Mouse (Mus musculus) erythroid progenitor cell, adult 5-6 weeks (primary cell): Measurements from ENCODE around the gene Gm7075. TPM values are rescaled to one million over a fixed set of nuclear protein-coding genes. Genes with fewer than 3 reads are reported as not detected.

ENCODE experiments used
- ATAC-seq: replicated peaks from 2 replicates; pipeline ENCODE4 v1.8.0; 2016; ENCODE audit warnings: moderate number of reproducible peaks, mild to moderate bottlenecking, moderate TSS enrichment, inconsistent platforms; ENCODE audit not compliant: poor library complexity, low FRiP score, severe bottlenecking
- total RNA-seq, 2 experiments: library from RNA; stranded (forward) in 1 of 2; stranded (reverse) in 1 of 2; fragments of 150-400 nt in 1 of 2; fragments of 186-747, 209-891 nt in 1 of 2; gene quantifications; 2 replicates each; pipeline versions ENCODE4 v1.2.3 to v1.2.4; 2015 to 2017; ENCODE audit warnings: low replicate concordance in 2 of 2

Gm7075 gene
- 14.3 TPM in 1 of 2 replicates, not detected in the other for total RNA-seq (2015; ENCODE audit: low replicate concordance)
- total RNA-seq (2017; ENCODE audit: low replicate concordance), result 5.5 TPM in 1 of 2 replicates, not detected in the other

DNA sequence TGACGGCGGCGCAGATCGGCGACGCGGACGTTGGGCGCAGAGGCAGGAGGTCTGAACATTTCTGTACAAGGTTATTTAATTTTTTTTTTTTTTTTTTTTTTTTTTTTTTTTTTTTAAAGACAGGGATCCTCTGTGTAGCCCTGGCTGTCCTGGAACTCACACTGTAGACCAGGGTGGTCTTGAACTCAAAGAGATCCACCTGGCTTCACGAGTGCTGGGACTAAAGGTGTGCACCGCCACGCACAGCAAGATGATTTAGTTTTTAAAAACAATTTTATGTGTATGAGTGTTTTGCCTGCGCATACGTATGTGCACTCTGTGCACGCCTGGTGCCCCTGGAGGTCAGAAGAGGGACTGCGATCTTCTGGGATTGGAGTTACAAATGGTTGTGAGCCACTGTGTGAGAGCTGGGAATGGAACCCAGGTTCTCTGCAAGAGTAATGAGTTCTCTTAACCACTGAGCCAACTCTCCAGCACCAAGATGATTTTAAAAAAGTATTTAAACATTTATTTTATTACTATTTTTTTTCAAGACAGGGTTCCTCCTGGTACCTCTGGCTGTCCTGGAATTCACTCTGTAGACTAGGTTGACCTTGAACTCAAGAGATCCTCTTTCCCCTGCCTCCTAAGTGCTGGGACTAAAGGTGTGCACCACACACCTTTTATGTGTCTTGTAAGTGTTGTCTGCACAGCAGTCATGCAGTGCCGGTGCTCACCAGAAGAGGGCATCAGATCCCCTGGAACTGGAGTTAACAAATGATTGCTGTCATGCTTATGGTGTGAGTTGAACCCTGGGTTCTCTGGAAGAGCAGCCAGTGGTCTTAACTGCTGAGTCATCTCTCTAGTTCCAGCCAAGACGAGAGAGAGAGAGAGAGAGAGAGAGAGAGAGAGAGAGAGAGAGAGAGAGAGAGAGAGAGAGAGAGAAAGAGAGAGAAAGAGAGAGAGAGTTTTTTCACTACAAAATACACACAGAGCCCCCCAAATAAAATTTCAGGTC lies at the start of gene Gm7075:
TSS of gene Gm7075 (minus strand) at position 51 of the 997 bp plus-strand sequence.
- ATAC-seq, result peak; percentile 64

DNA sequence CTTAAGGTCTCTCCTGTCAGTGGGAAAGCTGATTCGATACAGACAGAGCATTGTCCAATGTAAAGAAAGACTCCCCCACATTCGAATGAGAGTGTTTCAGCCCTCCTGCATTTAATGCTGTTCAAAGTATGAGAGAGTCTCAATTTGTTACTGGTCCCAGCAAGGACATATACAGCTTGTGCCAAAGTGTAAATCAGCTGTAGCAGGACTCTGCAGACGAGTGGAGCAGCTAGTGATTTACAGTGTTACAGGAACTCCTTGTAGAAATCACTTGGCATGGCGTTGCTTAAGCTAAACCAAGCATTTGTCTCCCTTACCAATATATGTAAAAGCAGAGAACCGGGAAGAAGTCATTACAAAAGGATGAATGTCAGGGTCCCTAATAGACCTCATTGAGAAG lies 39.3 kb upstream of the Gm7075 start:
- ATAC-seq, result no peak

DNA sequence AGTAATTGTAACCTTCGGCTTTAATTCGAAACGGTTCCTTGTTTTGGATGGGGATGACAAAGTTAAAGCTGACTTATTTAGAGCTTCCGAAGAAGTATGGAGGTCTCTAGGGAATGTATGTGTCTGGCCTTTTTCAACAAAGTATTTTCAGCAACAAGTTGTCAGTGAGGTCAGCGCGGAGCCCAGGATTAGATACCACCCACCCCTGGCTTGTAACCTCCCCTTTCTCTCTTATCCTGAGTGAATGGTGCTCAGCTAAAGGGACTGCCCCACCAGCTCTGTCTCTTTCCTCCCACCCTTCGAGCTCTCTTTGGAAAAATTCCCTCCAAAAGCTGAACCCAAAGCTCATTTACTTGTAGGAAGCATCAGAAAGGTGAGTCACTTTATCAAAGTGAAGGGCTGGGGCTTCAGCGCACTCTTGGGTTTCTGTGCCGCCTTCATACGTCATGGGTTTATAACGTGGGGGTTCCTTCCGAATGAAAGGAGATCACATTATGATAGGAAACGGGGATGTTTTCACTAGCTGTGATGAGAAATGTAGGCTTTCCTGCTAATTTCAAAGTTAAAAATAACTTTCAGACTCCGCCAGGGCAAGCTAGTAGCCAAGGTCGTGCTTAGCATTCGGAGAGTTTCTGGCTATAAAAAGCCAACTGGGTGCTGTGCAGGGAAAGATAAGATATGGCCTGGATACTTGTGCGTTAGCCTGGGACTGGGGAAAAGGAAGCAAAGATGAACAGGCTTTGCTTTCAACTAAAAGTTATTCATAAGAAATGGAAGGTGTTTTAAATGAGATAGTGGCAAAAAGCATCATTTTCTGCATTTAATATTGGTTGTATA lies 35.9 kb upstream of the Gm7075 start:
- no peak for ATAC-seq

DNA sequence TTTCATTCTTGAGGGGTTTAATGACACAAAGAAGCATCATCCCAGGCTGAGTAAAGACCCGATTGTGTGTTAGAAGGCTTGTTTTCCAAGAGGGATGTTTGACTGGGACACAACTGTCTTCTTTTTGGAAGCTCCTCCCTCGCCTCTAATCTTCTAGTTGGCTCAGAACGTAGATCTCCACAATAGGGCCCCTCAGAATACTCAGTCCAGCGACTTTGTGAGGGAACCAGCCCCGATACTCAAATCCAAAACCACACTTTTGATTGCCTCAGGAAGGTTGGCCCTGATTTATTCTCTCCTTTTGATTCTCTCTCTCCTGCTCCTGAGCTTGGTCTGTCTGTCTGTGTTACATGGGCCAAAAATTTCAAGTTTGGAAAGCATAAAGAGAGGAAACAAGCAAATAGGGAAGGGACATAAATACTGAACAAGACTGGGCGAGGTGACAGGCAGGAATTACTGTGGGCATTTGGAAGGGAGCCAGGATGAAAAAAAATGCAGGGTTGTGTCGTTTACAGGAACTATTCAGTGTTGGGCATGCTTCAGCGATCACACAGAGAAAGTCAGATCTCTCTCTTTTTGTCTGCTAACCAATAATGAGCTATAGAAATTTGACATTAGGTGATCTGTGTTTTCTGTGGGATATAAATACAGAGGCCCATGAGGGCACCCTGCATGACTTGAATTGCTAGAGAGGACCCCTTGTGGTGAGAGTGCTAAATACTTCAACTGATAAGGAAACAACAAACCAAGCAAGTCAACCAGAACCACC lies 33.7 kb upstream of the Gm7075 start:
- no peak for ATAC-seq

DNA sequence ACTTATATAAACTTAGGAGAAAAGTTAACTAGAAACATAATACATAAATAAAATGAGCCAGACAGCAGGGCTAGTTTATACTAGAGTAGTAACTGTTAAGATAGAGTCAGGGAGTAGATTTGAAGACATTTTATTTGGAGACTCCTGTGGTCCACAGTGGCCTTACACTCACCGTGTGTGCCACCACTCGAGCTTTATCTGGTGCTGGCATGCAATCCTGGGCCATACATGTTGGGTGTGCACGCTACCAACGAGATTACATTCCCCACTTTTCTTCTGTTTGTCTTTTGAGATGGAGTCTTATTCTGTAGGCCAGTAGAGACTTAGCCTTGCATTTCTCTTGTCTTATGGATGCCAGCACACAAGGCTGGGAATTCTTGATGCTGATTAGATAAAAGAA lies 32.3 kb upstream of the Gm7075 start:
- peak; percentile 57; the same call in 1 of the 2 replicates for ATAC-seq

DNA sequence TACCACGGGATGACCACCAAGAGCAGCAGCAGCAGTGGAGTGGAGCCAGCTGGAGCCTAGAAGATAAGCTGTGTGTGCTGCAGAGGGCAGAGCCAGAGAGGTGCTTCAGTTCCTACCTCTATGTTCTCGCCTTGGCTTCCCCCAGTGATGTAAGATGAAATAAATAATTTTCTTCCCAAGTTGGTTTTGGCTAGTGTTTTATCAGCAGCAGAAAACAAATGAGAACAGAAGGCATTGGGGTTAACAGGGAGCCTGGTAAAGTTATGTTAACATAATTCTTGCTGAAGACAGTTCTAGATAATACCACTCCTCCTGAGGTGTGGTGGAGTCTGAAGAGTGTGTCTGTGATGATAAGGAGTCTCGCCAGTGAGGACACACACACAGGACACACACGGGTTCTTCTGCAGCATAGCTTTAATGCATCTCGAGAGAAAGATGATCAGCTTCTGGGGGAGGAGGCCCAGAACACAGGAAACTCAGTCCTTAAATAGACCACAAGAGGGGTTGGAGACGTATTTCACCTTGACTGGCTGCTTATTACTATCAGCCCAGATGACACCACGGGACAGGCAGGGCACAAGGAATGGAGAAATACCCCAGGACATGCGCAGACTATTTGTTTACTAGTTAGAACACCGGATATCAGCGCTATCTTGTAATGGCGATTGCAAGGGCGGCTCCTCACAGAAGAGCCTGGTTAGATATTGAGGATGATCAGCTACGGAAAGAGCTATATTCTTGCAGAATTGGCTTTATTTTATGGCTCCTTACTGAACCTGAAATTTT lies 23.2 kb upstream of the Gm7075 start:
- ATAC-seq, result peak; percentile 96

DNA sequence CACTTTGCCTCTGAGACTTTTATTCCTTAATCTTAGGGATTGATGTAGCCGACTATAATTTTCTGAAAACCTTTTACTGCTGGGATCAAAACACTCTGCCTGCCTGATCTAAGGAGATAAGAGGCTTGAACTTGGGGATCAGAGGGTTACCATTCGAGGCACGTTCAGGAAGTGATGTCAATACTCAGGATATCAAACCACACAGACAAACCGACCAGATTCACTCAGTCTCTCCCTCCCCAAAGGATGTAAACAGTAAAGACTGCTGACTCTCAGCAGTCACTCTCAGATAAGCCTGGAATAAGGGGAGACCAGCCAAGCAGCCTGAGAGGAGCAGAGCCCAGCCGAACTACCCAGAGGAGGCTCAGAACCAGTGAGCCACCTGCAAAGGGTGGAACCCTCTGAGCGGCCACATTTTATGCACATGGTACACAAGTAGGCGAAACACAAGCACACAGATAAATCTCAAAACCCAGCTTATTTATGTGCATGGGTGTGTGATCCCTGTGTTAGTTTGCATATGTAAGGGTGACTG lies 18.2 kb upstream of the Gm7075 start:
- ATAC-seq, result no peak

DNA sequence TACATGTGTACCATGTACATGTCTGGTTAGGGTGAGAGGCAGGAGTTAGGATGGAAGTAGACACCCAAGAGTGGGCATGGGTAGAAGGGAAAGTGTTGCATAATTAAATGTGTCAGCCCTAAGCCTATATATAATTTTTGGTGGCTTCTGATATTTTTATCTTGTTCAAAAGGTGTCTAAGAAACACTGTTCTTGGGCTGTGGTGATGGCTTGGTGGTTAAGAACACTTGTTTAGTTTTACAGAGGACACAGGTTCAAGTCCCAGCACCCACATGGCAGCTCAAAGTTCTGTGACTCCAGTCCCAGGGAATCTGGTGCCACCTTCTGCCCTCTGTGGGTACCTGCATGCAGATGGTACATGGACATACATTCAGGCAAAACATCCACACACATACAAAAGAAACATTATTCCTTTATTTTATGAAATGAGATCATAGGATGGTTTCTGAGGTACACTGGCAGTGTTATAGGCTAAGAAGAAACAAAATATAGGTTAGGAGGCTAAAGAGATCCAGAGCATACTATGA lies 17.2 kb upstream of the Gm7075 start:
- ATAC-seq, result no peak

DNA sequence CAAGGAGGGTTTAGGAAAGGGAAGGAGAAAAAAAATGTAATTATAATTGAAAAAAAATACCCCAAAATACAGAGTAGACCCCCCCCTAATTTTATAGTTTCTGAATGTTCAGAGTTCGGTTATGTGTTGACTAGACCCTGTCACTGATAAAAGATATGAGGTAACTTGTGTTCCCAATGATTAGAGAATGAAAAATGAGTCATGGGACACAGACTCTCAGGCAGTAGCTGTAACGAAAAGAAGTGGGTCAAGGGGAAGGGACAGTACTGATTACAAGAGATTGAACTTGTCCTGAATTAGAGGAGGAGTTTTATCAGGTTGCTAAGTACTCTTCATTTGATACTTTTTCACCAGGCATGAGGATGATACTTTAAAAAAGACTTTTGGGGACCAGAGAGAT lies 11.3 kb upstream of the Gm7075 start:
- no peak for ATAC-seq

DNA sequence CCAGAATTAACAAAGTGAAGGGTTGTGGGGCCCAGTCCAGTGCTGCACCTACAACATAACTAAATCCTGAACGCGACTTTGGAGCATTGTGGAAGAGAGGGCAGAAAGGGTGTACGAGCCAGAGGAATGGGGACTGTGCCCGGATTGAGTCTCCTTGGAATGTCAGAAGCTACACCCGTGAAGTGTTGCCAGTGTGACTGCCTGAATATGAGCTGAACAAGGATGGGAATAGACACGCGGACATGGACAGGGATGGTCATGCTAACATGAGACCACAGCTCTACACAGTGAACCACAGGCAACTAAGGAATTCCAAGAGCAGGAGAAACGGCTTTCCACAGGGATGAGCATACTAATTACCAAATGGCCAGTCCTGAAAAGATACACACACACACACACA lies 10.5 kb upstream of the Gm7075 start:
- ATAC-seq, result no peak

DNA sequence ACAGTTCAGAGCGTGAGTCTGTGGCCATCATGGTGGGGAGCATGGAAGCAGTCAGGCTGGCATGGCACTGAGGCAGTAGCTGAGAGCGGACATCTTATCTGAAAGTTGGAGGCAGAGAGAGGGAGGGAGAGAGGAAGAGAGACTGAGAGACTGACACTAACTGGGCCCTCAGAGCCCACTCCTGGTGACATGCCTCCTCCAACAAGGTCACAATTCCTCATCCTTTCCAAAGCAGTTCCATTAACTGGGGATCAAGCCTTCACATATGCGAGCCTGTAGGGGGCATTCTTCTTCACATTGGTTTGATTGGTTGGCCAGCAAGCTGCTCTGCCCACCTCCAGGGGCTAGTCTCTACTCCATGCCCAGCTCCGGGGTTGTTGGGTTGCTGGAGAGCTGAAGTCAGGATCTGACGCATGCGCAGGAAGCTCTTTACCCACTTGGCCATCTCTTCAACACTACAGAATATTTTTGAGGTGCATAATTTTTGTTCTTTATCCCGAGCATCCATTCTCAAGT lies 9.7 kb upstream of the Gm7075 start:
- no peak for ATAC-seq

DNA sequence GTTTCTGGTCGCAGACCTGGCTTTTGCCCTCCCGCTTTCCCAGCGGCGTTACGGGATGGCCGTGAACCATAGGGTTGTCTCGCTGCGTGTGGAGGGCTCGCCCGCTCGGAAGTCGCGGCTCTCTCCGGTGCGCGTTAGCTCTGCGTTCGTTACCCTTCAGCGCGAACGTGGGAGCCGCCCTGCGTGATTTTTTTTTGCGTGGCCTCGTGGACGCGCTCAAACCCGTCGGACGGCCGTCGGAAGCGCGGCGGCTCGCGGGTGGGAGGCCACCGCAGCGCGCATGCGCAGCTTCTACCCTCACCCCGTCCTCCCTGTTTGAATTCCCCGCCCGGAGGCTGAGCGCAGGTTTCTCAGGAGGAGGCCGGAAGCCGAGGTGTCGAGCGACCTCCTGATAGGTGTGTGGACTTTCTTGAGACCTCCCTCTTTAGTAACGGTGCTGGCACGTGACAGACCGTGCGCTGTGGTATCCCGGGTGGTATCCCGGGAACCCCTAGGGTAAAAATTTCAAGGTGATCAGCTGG lies 8.3 kb upstream of the Gm7075 start, which contains the start of gene Ctnna3:
TSS of gene Ctnna3 (plus strand) at position 314 of the 521 bp plus-strand sequence.
- peak; percentile 92 for ATAC-seq

DNA sequence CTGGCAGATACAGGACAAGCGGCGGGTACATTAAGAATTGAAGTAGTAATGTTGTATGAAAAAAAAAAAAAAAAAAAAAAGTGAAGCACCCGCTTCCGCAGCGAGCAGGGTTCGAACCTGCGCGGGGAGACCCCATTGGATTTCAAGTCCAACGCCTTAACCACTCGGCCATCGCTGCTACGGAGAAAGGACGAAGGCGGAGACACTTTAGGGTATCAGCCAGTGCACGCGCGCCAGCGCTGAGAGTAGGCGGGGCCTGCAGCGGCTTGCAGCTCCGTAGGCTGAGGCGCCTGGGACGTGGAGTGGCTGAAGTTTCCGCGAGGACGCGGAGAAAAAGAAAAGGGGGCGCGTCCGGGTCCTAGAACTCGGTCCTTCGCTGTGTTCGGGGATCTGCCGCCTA lies 7.8 kb upstream of the Gm7075 start:
- ATAC-seq, result peak; percentile 88

DNA sequence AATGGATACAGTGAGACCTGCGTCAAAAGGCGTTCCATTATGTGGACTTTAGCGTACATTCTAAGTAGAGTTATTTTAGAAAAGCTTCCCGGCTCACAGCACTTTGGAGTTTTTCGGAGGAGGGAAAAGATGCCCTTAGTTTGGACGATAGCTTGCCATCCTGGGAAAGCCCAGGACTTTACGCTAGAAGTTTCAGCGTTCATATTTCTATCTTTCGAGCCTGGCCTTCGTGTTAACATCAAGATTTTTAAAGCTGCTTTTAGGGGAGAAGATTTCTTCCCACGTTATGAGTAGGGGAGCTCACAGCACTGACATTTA lies 7.4 kb upstream of the Gm7075 start:
- ATAC-seq, result no peak

DNA sequence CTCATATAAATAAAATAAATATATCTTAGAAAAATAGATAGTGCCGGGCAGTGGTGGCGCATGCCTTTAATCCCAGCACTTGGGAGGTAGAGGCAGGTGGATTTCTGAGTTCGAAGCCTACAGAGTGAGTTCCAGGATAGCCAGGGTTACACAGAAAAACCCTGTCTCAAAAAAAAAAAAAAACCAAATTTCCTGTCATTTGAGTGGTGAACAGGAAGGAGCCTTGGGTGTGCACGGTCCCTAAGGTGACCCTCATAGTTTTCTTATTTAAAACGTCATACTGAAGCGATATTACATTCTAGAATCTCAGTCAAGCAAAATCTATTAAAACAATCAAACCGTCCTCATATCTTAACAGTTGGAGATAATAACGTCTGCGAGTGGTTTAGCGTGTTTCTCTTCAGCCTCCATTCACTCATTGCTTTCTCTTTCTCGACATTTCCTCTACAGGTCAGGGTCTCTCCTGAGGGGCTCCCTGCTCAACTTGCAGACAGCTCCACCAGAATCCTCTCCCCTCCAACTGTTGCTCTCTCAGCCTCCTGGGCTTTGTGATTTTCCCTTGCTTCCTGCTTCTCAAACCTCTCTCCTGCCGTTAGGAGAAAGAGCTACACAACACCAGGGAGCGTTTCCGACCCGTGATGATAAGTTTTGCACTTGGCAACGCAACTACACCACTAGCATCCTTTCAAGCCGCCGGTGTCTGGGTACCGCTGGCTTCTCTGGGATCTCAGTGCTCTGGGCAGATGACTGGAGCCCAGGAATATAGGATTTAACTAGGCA lies 6.8 kb upstream of the Gm7075 start:
- ATAC-seq, result no peak

DNA sequence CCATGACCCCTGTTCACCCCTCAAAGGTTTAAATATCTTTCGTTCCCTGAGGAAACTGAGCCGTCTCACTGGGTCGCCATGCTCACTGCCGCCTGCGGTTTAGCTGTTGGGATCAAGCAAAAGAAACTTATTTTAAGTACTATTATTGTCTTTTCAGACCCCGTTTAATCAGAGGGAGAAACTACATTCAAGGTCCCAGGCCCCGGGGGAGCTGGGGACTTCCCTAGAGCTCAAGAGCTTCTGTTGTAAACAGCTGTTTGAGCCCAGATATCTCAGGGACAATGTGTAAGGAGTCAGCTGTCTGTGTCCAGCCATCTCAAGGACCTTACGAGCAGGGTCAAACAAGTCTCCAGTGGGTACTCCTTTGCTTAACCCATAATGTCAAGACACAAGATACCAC lies 5.6 kb upstream of the Gm7075 start:
- ATAC-seq, result no peak

DNA sequence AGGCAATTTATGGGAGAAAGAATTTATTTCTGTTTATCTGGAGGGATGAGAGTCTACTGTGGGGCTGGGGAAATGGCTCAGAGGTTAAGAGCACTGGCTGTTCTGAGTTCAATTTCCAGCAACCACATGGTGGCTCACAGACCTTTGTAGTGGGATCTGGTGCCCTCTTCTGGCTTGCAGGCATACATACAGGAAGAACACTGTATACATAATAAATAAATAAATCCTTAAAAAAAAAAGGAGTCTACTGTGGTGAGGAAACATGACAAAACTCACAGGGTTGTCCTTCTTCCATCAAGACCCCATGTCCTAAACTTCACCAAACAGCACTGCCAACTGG lies 2.9 kb upstream of the Gm7075 start:
- ATAC-seq, result no peak
